Mouse (Mus musculus) limb, embryonic 10.5 days (tissue): ENCODE measurements at regions not wholly inside any gene's neighbourhood (a gene's known extent, or its start where the extent isn't known, plus 50 kb on each side); places are given as distances from the start of the nearest gene placed in this dataset. TPM values are rescaled to one million over a fixed set of nuclear protein-coding genes. Genes with fewer than 3 reads are reported as not detected.

ENCODE experiments used
- DNase-seq: peaks from one replicate; pipeline ENCODE4 v3.0.0-alpha.2; 2017; ENCODE audit warnings: low spot score
- H3K27ac ChIP-seq: fragments of 300-500 bp; sonication (generic); 2 replicates; pipeline ENCODE4 v1.5.1; 2016; ENCODE audit warnings: mild to moderate bottlenecking
- H3K27me3 ChIP-seq: fragments of 300-500 bp; sonication (generic); 2 replicates; pipeline ENCODE4 v1.6.1; 2016; ENCODE audit warnings: low read depth, mild to moderate bottlenecking; ENCODE audit not compliant: poor library complexity, severe bottlenecking
- H3K36me3 ChIP-seq: fragments of 300-500 bp; sonication (generic); 2 replicates; pipeline ENCODE4 v1.6.1; 2016; ENCODE audit warnings: mild to moderate bottlenecking, moderate library complexity
- H3K4me1 ChIP-seq: fragments of 300-500 bp; sonication (generic); 2 replicates; pipeline ENCODE4 v1.6.1; 2016
- H3K4me3 ChIP-seq: fragments of 300-500 bp; sonication (generic); 2 replicates; pipeline ENCODE4 v1.5.1; 2016; ENCODE audit warnings: mild to moderate bottlenecking, moderate library complexity
- H3K9me3 ChIP-seq: fragments of 300-500 bp; sonication (generic); replicated peaks from 2 replicates; pipeline ENCODE4 v1.6.1; 2016; ENCODE audit warnings: mild to moderate bottlenecking
- WGBS: fragments of 180-500 bp; shearing (Covaris S2); methylation state at CpG from one replicate; pipeline ENCODE4 v1.1.7; 2016; 5-methylcytosine and 5-hydroxymethylcytosine counted together
- microRNA-seq: library from miRNA; unstranded; fragments of <30 nt; microRNA quantifications from one replicate; pipeline ENCODE4, GENCODE M21; 2017

DNA sequence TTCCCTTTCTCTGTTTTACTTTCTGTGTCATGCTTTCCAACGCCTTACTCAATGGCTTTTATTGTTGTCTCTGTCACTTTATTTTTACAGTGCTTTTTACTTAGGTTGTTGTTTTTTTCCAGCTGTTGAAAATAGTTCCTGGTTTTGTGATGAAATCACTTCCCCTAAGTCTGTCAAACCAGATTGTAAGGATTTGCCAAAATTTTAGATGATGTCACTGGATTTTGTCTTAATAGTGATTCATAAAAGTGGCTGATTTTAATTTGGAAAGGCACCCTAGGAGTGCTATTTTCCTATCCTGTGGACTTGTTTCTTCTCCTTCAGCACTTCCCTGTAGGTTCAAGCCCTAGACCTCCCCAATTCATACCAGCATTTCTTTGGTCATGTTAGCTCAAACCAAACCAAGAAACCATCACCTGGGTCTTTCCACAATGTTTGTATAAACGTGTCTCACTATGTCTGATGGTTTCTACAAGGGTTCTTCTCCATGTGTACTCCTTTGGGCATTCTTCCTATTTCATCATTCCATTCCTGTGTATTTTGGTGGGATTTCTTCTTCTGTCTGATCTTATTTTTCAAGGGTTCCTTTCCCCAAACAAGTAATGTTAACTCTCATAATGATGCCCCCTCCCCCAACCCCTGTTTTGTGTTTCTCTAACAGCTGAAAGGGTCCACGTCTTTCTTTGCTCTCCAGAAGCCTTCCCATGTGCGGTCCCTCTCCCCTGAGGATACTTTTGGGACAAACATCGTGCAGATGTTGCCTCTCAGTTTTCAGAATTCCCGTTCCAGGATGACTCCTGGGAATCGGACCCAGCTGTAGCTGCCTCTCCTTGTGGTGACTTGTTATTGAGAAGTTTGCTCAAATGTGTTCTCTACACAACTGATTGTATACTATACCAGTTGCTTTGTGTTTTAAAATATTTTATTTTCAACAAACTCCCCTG lies 89.5 kb upstream of the Dcn start:
- H3K9me3 ChIP-seq = no peaks in the 10 kb centered on the region
- H3K27ac ChIP-seq = no peak overlapping the region
- DNase-seq = no peak
- no peaks in the 10 kb centered on the region for H3K27me3 ChIP-seq
- no peak overlapping the region for H3K4me3 ChIP-seq
- no peaks in the 10 kb centered on the region for H3K36me3 ChIP-seq
- peaks cover 6% of the 10 kb centered on the region for H3K4me1 ChIP-seq
- WGBS = 82% methylated on average over 7 of the region's 7 CpGs

DNA sequence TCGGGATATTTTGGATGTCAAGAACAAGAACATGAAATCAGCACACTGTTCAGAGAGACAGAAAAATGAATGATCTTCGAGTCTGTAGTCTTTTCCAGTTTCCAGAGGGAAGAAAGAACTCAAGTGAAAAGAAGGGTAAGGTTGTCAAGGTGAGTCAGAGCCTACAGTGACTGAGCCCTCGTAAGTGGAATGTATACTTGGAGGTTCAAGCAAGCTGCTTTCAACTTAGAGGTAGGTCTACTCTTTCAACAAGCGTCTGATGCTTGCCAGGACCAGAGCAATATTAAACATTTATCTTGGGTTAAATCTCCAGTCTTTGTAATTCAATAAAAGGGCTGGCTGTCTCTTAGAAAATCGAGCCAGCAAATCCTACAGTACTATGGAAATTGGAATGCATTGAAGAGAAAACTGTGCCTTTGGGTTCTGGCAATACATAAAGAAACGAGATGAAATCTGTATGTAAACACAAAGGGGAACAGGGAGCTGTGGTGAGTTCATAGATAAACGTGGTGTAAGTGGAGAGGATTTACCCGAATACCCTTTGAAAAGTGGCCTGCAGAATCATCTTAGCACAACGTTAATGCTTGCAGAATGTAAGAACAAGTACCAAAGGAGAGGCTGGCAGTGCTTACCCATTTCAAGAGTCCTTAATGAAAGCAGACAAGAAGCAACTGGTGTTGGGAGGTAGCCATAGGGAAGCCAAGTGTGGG lies 82.2 kb upstream of the Dcn start:
- H3K4me1 ChIP-seq = no peaks in the 10 kb centered on the region
- H3K27me3 ChIP-seq = no peaks in the 10 kb centered on the region
- H3K9me3 ChIP-seq = no peaks in the 10 kb centered on the region
- H3K4me3 ChIP-seq = no peak overlapping the region
- DNase-seq = no peak
- WGBS = 76% methylated on average over 9 of the region's 9 CpGs
- H3K27ac ChIP-seq = no peak overlapping the region
- H3K36me3 ChIP-seq = no peaks in the 10 kb centered on the region

DNA sequence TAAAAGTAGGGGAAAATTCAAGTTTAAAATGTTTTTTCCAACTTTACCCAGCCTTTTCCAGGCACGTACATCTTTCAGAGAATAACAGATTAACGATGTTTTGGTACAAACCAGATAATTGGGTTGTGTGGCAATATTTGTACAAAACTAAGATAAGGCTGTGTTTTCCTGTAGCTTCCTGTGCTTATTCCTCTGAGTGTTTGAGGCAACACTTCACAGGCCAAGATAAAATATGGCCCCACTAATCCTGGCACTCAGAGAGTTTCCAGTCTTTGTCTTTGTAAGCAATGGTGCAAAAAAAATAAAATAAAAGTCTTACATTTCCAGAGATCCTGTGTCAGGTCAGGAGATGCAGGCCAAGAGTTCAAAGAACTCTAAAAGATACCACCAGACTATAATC lies 81.5 kb upstream of the Dcn start:
- Histone ChIP-seq H3K27ac (no peak overlapping the region), H3K27me3 (no peaks in the 10 kb centered on the region), H3K4me3 (no peak overlapping the region), H3K36me3 (no peaks in the 10 kb centered on the region), H3K4me1 (no peaks in the 10 kb centered on the region), H3K9me3 (no peaks in the 10 kb centered on the region)
- 86% methylated on average over 2 of the region's 2 CpGs for WGBS
- no peak for DNase-seq

DNA sequence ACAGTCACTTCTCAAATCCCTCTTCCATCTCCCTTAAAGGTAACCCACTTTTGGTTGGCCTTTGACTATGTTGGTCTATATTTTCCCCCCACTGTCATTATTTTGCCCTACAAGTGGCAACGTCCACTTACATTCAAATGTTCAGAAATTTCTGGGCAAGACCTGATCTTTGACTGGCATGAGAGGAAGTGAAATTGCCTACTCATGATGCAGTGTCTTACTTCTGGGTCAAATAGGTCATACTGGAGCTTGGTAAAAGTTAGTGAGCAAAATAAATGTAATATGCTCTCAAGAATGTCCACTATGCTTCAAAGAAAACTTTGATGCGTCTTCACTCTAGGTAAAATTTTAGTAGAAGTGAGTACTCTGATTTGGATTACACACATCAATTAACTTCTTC lies 76.9 kb upstream of the Dcn start:
- no peaks in the 10 kb centered on the region for H3K4me1 ChIP-seq
- 93% methylated on average over 2 of the region's 2 CpGs for WGBS

DNA sequence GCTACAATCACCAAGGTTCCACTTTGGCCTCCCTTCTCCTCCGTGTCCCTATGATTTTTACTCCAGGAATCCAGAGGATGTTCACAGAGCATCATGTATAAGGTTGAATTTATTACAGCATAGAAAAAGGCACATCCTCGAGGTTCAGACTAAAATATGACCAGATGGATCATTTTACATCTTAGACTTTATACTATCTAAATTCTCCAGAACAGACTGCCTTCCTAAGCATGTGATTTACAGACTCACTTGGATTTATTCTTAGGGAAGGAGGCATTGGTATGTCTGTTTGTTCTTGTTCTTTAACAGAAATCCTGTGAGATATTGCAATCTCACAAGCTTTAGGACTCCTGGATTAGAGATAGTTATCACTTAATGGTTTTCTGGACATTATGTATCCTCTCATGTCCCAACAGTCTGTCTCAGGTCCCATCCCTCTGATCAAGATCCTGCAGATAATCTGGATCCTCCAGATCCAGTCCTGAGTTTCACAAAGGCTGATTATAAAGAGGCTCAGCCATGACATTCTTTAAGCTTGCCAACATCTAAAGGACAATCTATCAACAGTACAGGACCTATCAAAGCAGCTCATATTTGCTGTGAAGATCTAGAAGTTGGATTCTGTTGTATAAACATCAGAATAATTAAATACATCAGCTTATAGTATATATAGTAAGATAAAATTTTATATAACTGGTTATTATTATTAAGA lies 75.2 kb upstream of the Dcn start:
- DNase-seq = no peak
- Histone ChIP-seq H3K27me3 (no peaks in the 10 kb centered on the region), H3K36me3 (no peaks in the 10 kb centered on the region), H3K4me1 (peaks cover 3% of the 10 kb centered on the region; the same call in 1 of the 2 replicates), H3K27ac (no peak overlapping the region), H3K4me3 (no peak overlapping the region), H3K9me3 (no peaks in the 10 kb centered on the region)
- WGBS = 71% methylated on average over 2 of the region's 2 CpGs

More for the DNA sequence above, 76.9 kb upstream of the Dcn start:
- Histone ChIP-seq H3K27me3 (no peaks in the 10 kb centered on the region), H3K4me3 (no peak overlapping the region), H3K36me3 (no peaks in the 10 kb centered on the region), H3K9me3 (no peaks in the 10 kb centered on the region), H3K27ac (no peak overlapping the region)
- no peak for DNase-seq

DNA sequence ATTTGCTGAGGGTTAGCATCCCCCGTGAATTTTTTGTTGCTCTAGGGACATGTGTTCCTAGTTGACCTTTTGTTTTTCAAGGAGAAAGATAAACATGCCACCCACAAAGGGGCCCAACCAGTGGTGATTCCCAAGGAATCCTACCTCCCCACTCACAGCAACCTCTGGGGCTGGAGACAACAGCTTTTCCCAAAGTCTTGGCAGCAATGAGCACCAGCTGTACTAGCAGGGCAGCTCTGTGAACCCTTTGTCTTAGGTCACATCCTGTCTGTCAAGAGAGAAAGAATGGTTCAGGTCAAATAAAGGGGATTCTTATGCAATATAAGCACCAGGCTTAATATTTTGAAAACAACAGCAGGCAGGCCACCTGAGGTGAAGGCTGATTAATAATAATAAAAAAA lies 70.2 kb upstream of the Dcn start:
- 29% methylated on average over 1 of the region's 1 CpGs for WGBS
- DNase-seq = no peak
- H3K27ac ChIP-seq = no peak overlapping the region
- H3K4me3 ChIP-seq = no peak overlapping the region
- no peaks in the 10 kb centered on the region for H3K9me3 ChIP-seq
- H3K36me3 ChIP-seq = no peaks in the 10 kb centered on the region
- H3K4me1 ChIP-seq = peaks cover 3% of the 10 kb centered on the region; the same call in 1 of the 2 replicates
- no peaks in the 10 kb centered on the region for H3K27me3 ChIP-seq

DNA sequence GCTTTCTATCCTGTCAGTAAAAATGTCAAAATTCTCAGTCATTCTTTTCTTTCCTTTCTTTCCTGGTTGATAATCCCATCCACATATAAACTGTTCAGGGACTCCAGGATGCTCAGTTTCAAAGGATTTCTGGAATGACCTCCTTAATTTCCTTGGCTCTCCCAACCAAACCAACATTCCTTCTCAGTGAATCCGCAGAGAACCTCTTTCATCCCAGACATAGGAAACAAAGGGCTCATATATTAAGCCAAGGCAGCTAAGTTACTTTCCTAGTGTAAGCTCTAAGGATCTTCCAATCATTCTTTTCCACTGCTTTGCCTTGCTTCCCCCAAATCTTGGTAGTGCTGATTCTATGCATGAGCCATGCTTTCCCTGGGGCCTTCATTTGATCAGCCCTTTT lies 69.5 kb upstream of the Dcn start:
- no peak overlapping the region for H3K4me3 ChIP-seq
- no peak for DNase-seq
- H3K27me3 ChIP-seq = no peaks in the 10 kb centered on the region
- 72% methylated on average over 1 of the region's 1 CpGs for WGBS
- H3K27ac ChIP-seq = no peak overlapping the region
- peaks cover 3% of the 10 kb centered on the region; the same call in 1 of the 2 replicates for H3K4me1 ChIP-seq
- H3K36me3 ChIP-seq = no peaks in the 10 kb centered on the region
- no peaks in the 10 kb centered on the region for H3K9me3 ChIP-seq

DNA sequence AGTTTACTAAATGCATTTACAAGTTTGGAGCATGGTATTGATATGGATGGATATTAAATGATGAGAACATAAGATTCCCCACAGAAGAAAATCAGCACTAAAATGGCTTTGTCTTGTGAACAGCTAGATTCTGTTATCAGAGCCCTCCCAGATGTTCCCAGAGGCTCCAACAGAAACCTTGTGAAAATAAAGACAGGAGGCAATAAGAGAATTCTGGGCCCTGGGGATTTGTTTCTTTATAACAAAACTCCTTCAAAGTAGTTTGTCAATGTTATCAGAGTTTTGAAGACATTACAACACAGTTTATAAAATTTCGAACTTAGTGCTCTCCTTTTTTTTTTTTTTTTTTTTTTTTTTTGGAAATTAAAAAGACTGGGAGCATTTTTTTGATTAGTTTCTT lies 56.8 kb upstream of the Dcn start:
- H3K4me3 ChIP-seq = no peak overlapping the region
- no peak for DNase-seq
- no peaks in the 10 kb centered on the region for H3K36me3 ChIP-seq
- no peaks in the 10 kb centered on the region for H3K27me3 ChIP-seq
- 63% methylated on average over 1 of the region's 1 CpGs for WGBS
- H3K27ac ChIP-seq = no peak overlapping the region
- H3K9me3 ChIP-seq = no peaks in the 10 kb centered on the region
- H3K4me1 ChIP-seq = no peaks in the 10 kb centered on the region

DNA sequence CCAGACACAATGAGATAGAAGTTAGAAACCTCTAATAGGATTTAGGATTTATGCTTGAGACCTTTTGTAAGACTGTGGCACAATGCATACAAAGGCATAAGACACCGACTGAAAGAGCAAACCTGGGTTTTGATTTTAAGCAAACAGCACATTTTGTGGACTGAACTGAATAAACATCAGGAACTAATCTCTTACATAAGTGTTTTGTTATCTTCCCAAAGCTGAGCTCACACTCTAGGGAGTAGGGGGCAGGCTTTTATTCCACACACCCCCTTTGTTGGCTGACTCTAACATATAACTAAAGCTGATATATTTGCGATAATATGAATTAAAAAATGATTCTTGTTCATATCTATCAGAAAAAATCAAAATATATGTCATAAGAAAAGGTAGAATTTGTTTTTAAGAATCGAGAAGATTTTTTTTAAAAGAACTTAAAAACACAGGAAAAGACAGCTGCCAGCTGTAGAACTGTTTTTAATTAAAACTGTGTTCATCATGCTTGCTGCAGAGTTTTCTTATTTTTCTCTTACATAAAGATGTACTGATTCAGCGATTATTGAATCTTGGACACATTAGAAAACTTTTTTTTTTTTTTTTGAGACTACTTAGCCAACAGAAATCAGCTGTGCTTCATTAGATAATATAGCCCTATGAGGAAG lies 56.2 kb upstream of the Dcn start:
- no peak overlapping the region for H3K4me3 ChIP-seq
- H3K4me1 ChIP-seq = no peaks in the 10 kb centered on the region
- DNase-seq = no peak
- H3K27me3 ChIP-seq = no peaks in the 10 kb centered on the region
- H3K27ac ChIP-seq = no peak overlapping the region
- 74% methylated on average over 4 of the region's 4 CpGs for WGBS
- H3K9me3 ChIP-seq = no peaks in the 10 kb centered on the region
- H3K36me3 ChIP-seq = no peaks in the 10 kb centered on the region

Small RNAs in the stretch of these regions (microRNA-seq; reads per million reads assigned to microRNA genes)
- gene Gm24587 = not detected
- not detected for gene Mir3966
